Mouse (Mus musculus): ENCODE results near the gene Kcnj16. TPM values are rescaled to one million over a fixed set of nuclear protein-coding genes. Genes with fewer than 3 reads are reported as not detected.
A peak's percentile ranks its signal among the peaks of the same experiment; 100 is the strongest.

The Kcnj16 gene
- total and polyA plus RNA-seq, 2 experiments from 2014 or later, result 5.2 to 9.4 TPM

DNA sequence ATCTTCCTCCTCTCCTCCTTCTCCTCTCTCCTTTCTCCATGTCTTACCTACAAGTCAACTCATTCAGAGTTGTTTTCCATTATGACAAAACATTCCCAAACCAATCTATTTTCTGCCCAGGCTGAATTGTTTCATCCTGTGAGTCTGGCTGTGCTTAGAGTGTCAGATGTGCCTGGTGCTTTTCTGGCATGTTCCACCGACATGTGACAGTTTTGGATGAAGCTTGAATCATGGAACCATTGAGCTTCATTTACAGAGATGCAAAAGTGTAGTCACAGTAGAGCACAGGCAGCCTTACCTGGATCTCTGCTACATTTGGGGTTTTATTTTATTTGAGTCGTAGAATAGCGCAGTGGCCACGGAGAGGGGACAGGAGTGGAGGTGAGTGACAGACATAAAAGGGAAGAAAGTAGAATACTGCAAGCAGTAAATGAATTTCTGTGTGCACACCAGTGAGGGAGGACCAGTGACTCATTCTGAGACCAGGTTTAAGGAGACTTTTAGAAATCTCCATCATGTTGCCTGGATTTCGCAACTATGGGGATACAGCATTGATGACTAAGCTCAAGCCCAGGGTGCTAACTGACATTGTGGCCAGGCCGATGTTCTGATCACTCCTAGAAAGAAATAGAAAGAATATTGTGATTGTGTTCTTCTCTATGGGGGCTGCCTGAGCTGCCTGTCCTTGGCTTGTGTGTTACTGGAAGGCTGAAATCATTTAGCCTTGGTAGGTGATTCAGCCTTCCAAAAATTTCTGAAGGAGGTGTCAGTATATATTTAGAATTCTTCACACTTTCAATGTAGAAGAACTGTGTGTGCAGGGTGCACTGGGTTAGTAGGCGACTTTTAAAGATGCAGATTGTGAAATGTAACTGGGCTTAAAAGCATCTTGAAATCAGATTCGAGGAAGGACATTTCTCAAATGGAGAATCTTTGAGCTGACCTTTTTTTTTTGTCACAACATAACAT, 87.3 kb downstream of the Kcnj16 start:
- H3K9me3 ChIP-seq (ENCODE audit: low read length), result no peaks in the 10 kb centered on the region
- no peaks in the 10 kb centered on the region for H3K4me1 ChIP-seq (ENCODE audit: insufficient read depth, low read length)
- H3K27me3 ChIP-seq (ENCODE audit: insufficient read depth, low read length), result no peaks in the 10 kb centered on the region
- H3K4me3 ChIP-seq (ENCODE audit: low read length), result no peak overlapping the region
- ATAC-seq (no peak), DNase-seq (ENCODE audit: low spot score) (no peak)
- no peak overlapping the region for H3K9ac ChIP-seq (replicated peaks; ENCODE audit: low read length)
- no peak overlapping the region for H3K4me2 ChIP-seq (ENCODE audit: low read depth, low read length)
- H3K27ac ChIP-seq, result no peak overlapping the region
- H3K36me3 ChIP-seq (ENCODE audit: insufficient read depth, low read length), result no peaks in the 10 kb centered on the region
- TF ChIP-seq CTCF (IDR thresholded peaks at IDR 0.05; ENCODE audit: low read depth), result no peak
- 90% methylated on average over 8 of the region's 8 CpGs for WGBS

DNA sequence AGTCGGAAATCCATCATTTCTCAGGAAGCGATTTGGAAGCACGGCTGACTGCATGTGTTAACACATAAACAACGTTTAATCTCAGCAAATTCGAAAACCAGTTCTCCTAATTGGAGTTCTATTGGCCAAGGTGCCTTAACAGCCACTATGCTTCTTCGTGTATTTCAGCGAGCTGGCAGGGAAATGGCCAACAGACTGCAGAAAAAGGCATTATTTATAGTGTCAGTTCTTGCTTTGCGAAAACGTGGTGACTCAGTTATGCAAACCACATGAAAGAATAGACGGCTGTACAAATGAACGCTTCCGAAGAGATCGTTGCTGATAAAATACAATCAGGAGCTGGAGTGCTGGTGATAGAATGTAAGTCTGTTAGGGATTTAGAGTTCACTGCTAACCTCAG, 88.2 kb downstream of the Kcnj16 start:
- H3K4me2 ChIP-seq (ENCODE audit: low read depth, low read length), result no peak overlapping the region
- H3K9ac ChIP-seq (replicated peaks; ENCODE audit: low read length), result no peak overlapping the region
- H3K4me1 ChIP-seq (ENCODE audit: insufficient read depth, low read length), result no peaks in the 10 kb centered on the region
- H3K36me3 ChIP-seq (ENCODE audit: insufficient read depth, low read length), result no peaks in the 10 kb centered on the region
- DNase-seq (ENCODE audit: low spot score) (no peak), ATAC-seq (no peak)
- no peaks in the 10 kb centered on the region for H3K9me3 ChIP-seq (ENCODE audit: low read length)
- TF ChIP-seq CTCF (IDR thresholded peaks at IDR 0.05; ENCODE audit: low read depth), result no peak
- WGBS, result 68% methylated on average over 13 of the region's 13 CpGs
- H3K4me3 ChIP-seq (ENCODE audit: low read length), result no peak overlapping the region
- H3K27ac ChIP-seq, result no peak overlapping the region
- H3K27me3 ChIP-seq (ENCODE audit: insufficient read depth, low read length), result no peaks in the 10 kb centered on the region

DNA sequence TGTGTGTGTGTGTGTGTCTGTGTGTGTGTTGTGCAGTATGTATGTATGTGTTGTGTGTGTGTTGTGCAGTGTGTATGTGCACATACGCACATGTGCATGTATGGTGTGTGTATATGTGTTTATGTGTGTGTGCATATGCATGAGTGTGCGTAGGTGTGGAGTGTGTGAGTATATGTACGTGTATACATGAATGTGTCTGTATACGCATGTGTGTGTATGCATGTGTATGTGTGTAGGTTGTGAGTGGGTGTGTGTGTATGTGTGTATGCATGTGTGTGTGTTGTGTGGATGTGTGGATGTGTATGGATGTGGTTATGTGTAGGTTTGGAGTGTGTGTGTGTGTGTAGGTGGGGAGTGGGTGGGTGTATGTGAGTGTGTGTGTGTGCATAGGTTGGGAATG, 89.6 kb downstream of the Kcnj16 start:
- H3K27me3 ChIP-seq (ENCODE audit: insufficient read depth, low read length), result no peaks in the 10 kb centered on the region
- no peak for TF ChIP-seq CTCF (IDR thresholded peaks at IDR 0.05; ENCODE audit: low read depth)
- WGBS, result 97% methylated on average over 4 of the region's 4 CpGs

DNA sequence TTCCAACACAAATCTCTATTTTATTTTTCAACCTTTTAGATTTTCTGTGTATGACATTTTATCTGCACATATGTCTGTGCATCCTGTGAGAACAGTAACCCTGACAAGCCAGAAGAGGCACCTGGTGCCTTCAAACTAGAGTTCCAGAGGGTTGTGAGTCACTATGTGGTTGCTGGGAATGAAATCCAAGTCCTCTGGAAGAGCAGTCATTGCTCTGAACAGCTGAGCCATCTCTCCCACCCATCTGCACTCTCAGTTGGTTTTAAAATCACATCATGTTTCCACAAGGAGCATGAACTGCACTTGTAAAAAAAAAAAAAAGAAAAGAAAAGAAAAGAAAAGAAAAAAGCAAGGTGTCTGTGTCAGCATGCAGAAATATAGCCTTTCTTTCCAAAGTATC, 91.6 kb downstream of the Kcnj16 start:
- Histone ChIP-seq H3K9ac (replicated peaks; ENCODE audit: low read length) (no peak overlapping the region), H3K36me3 (ENCODE audit: insufficient read depth, low read length) (no peaks in the 10 kb centered on the region), H3K27ac (no peak overlapping the region), H3K4me1 (ENCODE audit: insufficient read depth, low read length) (no peaks in the 10 kb centered on the region), H3K9me3 (ENCODE audit: low read length) (no peaks in the 10 kb centered on the region), H3K27me3 (ENCODE audit: insufficient read depth, low read length) (no peaks in the 10 kb centered on the region), H3K4me2 (ENCODE audit: low read depth, low read length) (no peak overlapping the region), H3K4me3 (ENCODE audit: low read length) (no peak overlapping the region)
- TF ChIP-seq CTCF (IDR thresholded peaks at IDR 0.05; ENCODE audit: low read depth), result no peak
- DNase-seq (ENCODE audit: low spot score) (no peak), ATAC-seq (no peak)

More for the DNA sequence above, 89.6 kb downstream of the Kcnj16 start:
- Histone ChIP-seq H3K36me3 (ENCODE audit: insufficient read depth, low read length) (no peaks in the 10 kb centered on the region), H3K27ac (no peak overlapping the region), H3K9ac (replicated peaks; ENCODE audit: low read length) (no peak overlapping the region), H3K4me2 (ENCODE audit: low read depth, low read length) (no peak overlapping the region), H3K9me3 (ENCODE audit: low read length) (no peaks in the 10 kb centered on the region), H3K4me1 (ENCODE audit: insufficient read depth, low read length) (no peaks in the 10 kb centered on the region), H3K4me3 (ENCODE audit: low read length) (no peak overlapping the region)
- no peak for ATAC-seq
- no peak for DNase-seq (ENCODE audit: low spot score)

DNA sequence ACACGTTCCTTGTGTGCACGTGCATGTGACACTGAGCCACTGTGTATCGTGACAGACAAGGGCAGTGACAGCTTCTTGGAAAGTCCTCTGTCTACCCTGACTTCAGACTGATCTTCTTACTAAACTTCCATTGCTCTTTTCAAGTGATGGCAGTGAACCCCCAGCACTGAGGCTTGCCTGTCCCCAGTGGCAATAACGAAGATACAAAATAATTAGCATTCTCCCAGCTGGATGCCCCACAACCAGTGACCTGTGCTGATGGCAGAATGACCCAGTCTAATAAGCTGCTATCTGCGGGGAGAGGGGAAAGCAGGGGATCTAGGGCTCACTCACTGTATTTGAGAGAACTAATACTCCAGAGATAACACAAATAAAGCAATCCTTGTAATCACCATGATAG, 92.4 kb downstream of the Kcnj16 start:
- Histone ChIP-seq H3K4me1 (ENCODE audit: insufficient read depth, low read length) (no peaks in the 10 kb centered on the region), H3K36me3 (ENCODE audit: insufficient read depth, low read length) (no peaks in the 10 kb centered on the region), H3K9ac (replicated peaks; ENCODE audit: low read length) (no peak overlapping the region), H3K4me3 (ENCODE audit: low read length) (no peak overlapping the region), H3K9me3 (ENCODE audit: low read length) (no peaks in the 10 kb centered on the region), H3K27ac (no peak overlapping the region), H3K4me2 (ENCODE audit: low read depth, low read length) (no peak overlapping the region), H3K27me3 (ENCODE audit: insufficient read depth, low read length) (no peaks in the 10 kb centered on the region)
- ATAC-seq (no peak), DNase-seq (ENCODE audit: low spot score) (no peak)
- no peak for TF ChIP-seq CTCF (IDR thresholded peaks at IDR 0.05; ENCODE audit: low read depth)
- 39% methylated on average over 5 of the region's 5 CpGs for WGBS

DNA sequence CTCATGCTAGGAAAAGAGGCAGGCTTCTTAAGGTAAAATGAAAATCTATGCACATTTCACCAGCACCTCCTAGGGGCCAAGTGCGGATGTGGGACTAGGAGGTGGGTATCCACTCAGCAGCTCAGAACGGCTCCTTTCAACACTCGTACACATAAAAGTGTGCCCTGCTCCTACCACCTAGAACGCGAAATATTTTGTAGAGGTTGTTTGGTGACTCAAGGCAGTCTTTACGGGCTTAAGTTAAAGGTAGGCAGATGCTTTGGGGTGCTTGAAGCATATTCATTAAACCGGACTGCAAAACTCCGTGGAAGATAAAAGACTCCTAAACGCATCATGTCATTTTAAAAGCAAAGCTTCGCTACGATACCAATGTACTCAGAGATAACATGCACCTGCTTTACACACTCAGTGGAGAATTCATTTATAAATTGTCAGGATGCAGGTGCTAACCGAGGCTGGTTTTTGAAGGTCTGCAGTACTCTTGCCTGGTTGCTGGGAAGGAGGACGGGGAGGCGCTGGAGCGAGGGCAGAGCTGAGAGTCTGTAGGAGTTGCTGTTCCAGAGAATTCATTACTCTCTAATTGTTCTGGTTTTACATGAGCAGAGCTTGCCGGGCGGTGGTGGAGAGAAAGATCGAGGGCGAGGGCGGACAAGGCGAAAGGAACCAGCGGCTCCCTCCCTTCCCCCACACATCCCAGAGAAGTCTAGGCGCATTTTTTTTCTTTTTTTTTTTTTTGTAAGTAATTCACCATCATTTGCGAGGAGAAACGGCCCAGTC, 97.1 kb downstream of the Kcnj16 start:
- no peaks in the 10 kb centered on the region for H3K9me3 ChIP-seq (ENCODE audit: low read length)
- no peaks in the 10 kb centered on the region for H3K27me3 ChIP-seq (ENCODE audit: insufficient read depth, low read length)
- peak overlapping the region; percentile 39 for H3K9ac ChIP-seq (replicated peaks; ENCODE audit: low read length)
- WGBS, result under 1% methylated on average over 24 of the region's 25 CpGs
- H3K4me3 ChIP-seq (ENCODE audit: low read length), result peak overlapping the region; percentile 72
- ATAC-seq (peak; percentile 33; the same call in 1 of the 2 replicates), DNase-seq (ENCODE audit: low spot score) (peak; percentile 87)
- H3K36me3 ChIP-seq (ENCODE audit: insufficient read depth, low read length), result no peaks in the 10 kb centered on the region
- TF ChIP-seq CTCF (IDR thresholded peaks at IDR 0.05; ENCODE audit: low read depth), result peak; percentile 84
- peak overlapping the region; percentile 68; the same call in 1 of the 2 replicates for H3K27ac ChIP-seq
- H3K4me1 ChIP-seq (ENCODE audit: insufficient read depth, low read length), result no peaks in the 10 kb centered on the region
- peak overlapping the region; percentile 99 for H3K4me2 ChIP-seq (ENCODE audit: low read depth, low read length)

All from hindbrain, postnatal 0 days (tissue).